Mouse (Mus musculus) forebrain, embryonic 12.5 days (tissue): Measurements from ENCODE around the gene Phldb1. TPM values are rescaled to one million over a fixed set of nuclear protein-coding genes. Genes with fewer than 3 reads are reported as not detected.
"Not testable (repeated sequence)": the region's sequence is repeated elsewhere in the genome, so short reads cannot be mapped to it uniquely, and the experiment has no call there.

Experiments
- ATAC-seq: fragments of 200-750 bp; cut with Nextera tagmentation; 2 replicates; pipeline ENCODE4 v1.8.0; 2017; ENCODE audit warnings: moderate TSS enrichment; ENCODE audit not compliant: low FRiP score
- H3K27ac ChIP-seq: fragments of 300-500 bp; sonication (generic); 2 replicates; pipeline ENCODE4 v1.5.1; 2016; ENCODE audit warnings: mild to moderate bottlenecking
- H3K27me3 ChIP-seq: fragments of 300-500 bp; sonication (generic); 2 replicates; pipeline ENCODE4 v1.6.1; 2016; ENCODE audit warnings: mild to moderate bottlenecking
- H3K36me3 ChIP-seq: fragments of 300-500 bp; sonication (generic); replicated peaks from 2 replicates; pipeline ENCODE4 v1.6.1; 2016; ENCODE audit warnings: mild to moderate bottlenecking
- H3K4me1 ChIP-seq: fragments of 300-500 bp; sonication (generic); 2 replicates; pipeline ENCODE4 v1.6.1; 2016
- H3K4me2 ChIP-seq: fragments of 300-500 bp; sonication (generic); 2 replicates; pipeline ENCODE4 v1.6.1; 2016; ENCODE audit warnings: mild to moderate bottlenecking, moderate library complexity
- H3K4me3 ChIP-seq: fragments of 300-500 bp; sonication (generic); replicated peaks from 2 replicates; pipeline ENCODE4 v1.5.1; 2016; ENCODE audit warnings: mild to moderate bottlenecking
- H3K9ac ChIP-seq: fragments of 300-500 bp; sonication (generic); 2 replicates; pipeline ENCODE4 v1.6.1; 2016; ENCODE audit warnings: mild to moderate bottlenecking
- H3K9me3 ChIP-seq: fragments of 300-500 bp; sonication (generic); 2 replicates; pipeline ENCODE4 v1.6.1; 2016
- WGBS: fragments of 180-500 bp; shearing (Covaris S2); methylation state at CpG from one replicate; pipeline ENCODE4 v1.1.7; 2016; 5-methylcytosine and 5-hydroxymethylcytosine counted together
- polyA plus RNA-seq: library from polyadenylated mRNA; unstranded; fragments of >200 nt; fragmentation: Nextera tagmentation; extraction: Ambion mirVana; gene quantifications from 2 replicates; pipeline ENCODE4 v1.2.1, GENCODE M21; 2016

The Phldb1 gene
- polyA plus RNA-seq, result 57.5 and 67.3 TPM in 2 replicates

- peaks cover 24% of the 10 kb centered on the region for H3K4me1 ChIP-seq
- 2% methylated on average over 47 of the region's 47 CpGs for WGBS
- H3K9ac ChIP-seq, result peak within 1 kb of the TSS; percentile 54
- peak within 1 kb of the TSS; percentile 55 for H3K4me3 ChIP-seq
- H3K36me3 ChIP-seq, result no peaks in the 10 kb centered on the region
- ATAC-seq, result peak; percentile 77
- H3K27ac ChIP-seq, result no peak within 1 kb of the TSS
- H3K9me3 ChIP-seq, result no peaks in the 10 kb centered on the region
- peak within 1 kb of the TSS; percentile 82 for H3K4me2 ChIP-seq
- peaks cover 30% of the 10 kb centered on the region for H3K27me3 ChIP-seq
These were observed at the start of gene Phldb1 for GRCm38 (mm10) chr9:44734524-44735494. Phldb1 (minus strand) TSS chr9:44735198.

- H3K4me1 ChIP-seq, result peaks cover 8% of the 10 kb centered on the region
- H3K4me3 ChIP-seq, result peak overlapping the region; percentile 76
- H3K36me3 ChIP-seq, result peaks cover 11% of the 10 kb centered on the region
- H3K9me3 ChIP-seq, result no peaks in the 10 kb centered on the region
- H3K27ac ChIP-seq, result peak overlapping the region; percentile 84
- WGBS, result 1% methylated on average over 41 of the region's 41 CpGs
- H3K9ac ChIP-seq, result peak overlapping the region; percentile 75
- ATAC-seq, result peak; percentile 99
- peak overlapping the region; percentile 91 for H3K4me2 ChIP-seq
- no peaks in the 10 kb centered on the region for H3K27me3 ChIP-seq
These were observed 38.0 kb upstream of the Phldb1 start for GRCm38 (mm10) chr9:44772750-44773651.

GRCm38 (mm10) chr9:44772392-44772749 is 37.4 kb upstream of the Phldb1 start:
- no peak overlapping the region for H3K9ac ChIP-seq
- ATAC-seq, result no peak
- no peak overlapping the region for H3K4me2 ChIP-seq
- H3K27ac ChIP-seq, result no peak overlapping the region
- no peaks in the 10 kb centered on the region for H3K9me3 ChIP-seq
- no peaks in the 10 kb centered on the region for H3K27me3 ChIP-seq
- WGBS, result 24% methylated on average over 5 of the region's 5 CpGs
- H3K36me3 ChIP-seq, result peaks cover 11% of the 10 kb centered on the region
- peak overlapping the region; percentile 76 for H3K4me3 ChIP-seq
- peaks cover 8% of the 10 kb centered on the region for H3K4me1 ChIP-seq

GRCm38 (mm10) chr9:44771376-44771775 is 36.4 kb upstream of the Phldb1 start:
- no peak overlapping the region for H3K4me2 ChIP-seq
- peaks cover 11% of the 10 kb centered on the region for H3K36me3 ChIP-seq
- 89% methylated on average over 5 of the region's 5 CpGs for WGBS
- H3K27me3 ChIP-seq, result no peaks in the 10 kb centered on the region
- H3K27ac ChIP-seq, result no peak overlapping the region
- H3K4me3 ChIP-seq, result no peak overlapping the region
- peaks cover 15% of the 10 kb centered on the region for H3K4me1 ChIP-seq
- no peak for ATAC-seq
- H3K9me3 ChIP-seq, result no peaks in the 10 kb centered on the region
- H3K9ac ChIP-seq, result no peak overlapping the region

GRCm38 (mm10) chr9:44768029-44768394 is 33.0 kb upstream of the Phldb1 start:
- H3K4me3 ChIP-seq, result peak overlapping the region; percentile 100; the same call in 1 of the 2 replicates
- peaks cover 20% of the 10 kb centered on the region for H3K4me1 ChIP-seq
- not testable (repeated sequence) for H3K27me3 ChIP-seq, ATAC-seq, H3K9me3 ChIP-seq, H3K9ac ChIP-seq, H3K36me3 ChIP-seq
- 45% methylated on average over 8 of the region's 9 CpGs for WGBS
- 0 out of 2 replicates have a peak overlapping the region, but pooled peaks have one; percentile 98 for H3K27ac ChIP-seq
- H3K4me2 ChIP-seq, result 0 out of 2 replicates have a peak overlapping the region, but pooled peaks have one; percentile 6

GRCm38 (mm10) chr9:44767101-44768028 is 32.4 kb upstream of the Phldb1 start, which contains the start of the genes Arcn1 and Ift46:
Arcn1 (minus strand) TSS chr9:44767845.
Ift46 (plus strand) TSS chr9:44767908.
- under 1% methylated on average over 68 of the region's 82 CpGs for WGBS
- Histone ChIP-seq H3K4me1 (peaks cover 20% of the 10 kb centered on the region), H3K4me3 (peak within 1 kb of the TSS; percentile 100), H3K9ac (peak within 1 kb of the TSS; percentile 94), H3K9me3 (no peaks in the 10 kb centered on the region), H3K27me3 (no peaks in the 10 kb centered on the region), H3K27ac (peak within 1 kb of the TSS; percentile 98), H3K36me3 (no peaks in the 10 kb centered on the region), H3K4me2 (peak within 1 kb of the TSS; percentile 80)
- ATAC-seq, result peak; percentile 92

GRCm38 (mm10) chr9:44760873-44761272 is 25.9 kb upstream of the Phldb1 start:
- H3K4me2 ChIP-seq, result no peak overlapping the region
- H3K36me3 ChIP-seq, result peaks cover 31% of the 10 kb centered on the region
- H3K27ac ChIP-seq, result no peak overlapping the region
- peaks cover 8% of the 10 kb centered on the region for H3K4me1 ChIP-seq
- no peak for ATAC-seq
- H3K4me3 ChIP-seq, result no peak overlapping the region
- no peaks in the 10 kb centered on the region for H3K27me3 ChIP-seq
- no peaks in the 10 kb centered on the region for H3K9me3 ChIP-seq
- 88% methylated on average over 2 of the region's 2 CpGs for WGBS
- no peak overlapping the region for H3K9ac ChIP-seq

- no peak for ATAC-seq
- Histone ChIP-seq H3K27me3 (no peaks in the 10 kb centered on the region), H3K4me3 (no peak overlapping the region), H3K36me3 (peaks cover 86% of the 10 kb centered on the region), H3K27ac (no peak overlapping the region), H3K4me2 (no peak overlapping the region), H3K9me3 (no peaks in the 10 kb centered on the region), H3K9ac (no peak overlapping the region), H3K4me1 (no peaks in the 10 kb centered on the region)
- 95% methylated on average over 7 of the region's 7 CpGs for WGBS
These were observed 13.5 kb upstream of the Phldb1 start for GRCm38 (mm10) chr9:44748473-44748872.

GRCm38 (mm10) chr9:44747341-44747740 is 12.3 kb upstream of the Phldb1 start:
- H3K4me1 ChIP-seq, result no peaks in the 10 kb centered on the region

GRCm38 (mm10) chr9:44746666-44747065 is 11.7 kb upstream of the Phldb1 start:
- Histone ChIP-seq H3K36me3 (peaks cover 88% of the 10 kb centered on the region), H3K9me3 (no peaks in the 10 kb centered on the region), H3K4me2 (no peak overlapping the region), H3K9ac (no peak overlapping the region), H3K27ac (no peak overlapping the region), H3K4me1 (no peaks in the 10 kb centered on the region), H3K4me3 (no peak overlapping the region), H3K27me3 (no peaks in the 10 kb centered on the region)
- ATAC-seq, result no peak
- 93% methylated on average over 3 of the region's 3 CpGs for WGBS

More at GRCm38 (mm10) chr9:44747341-44747740, 12.3 kb upstream of the Phldb1 start:
- WGBS, result 94% methylated on average over 3 of the region's 3 CpGs
- no peaks in the 10 kb centered on the region for H3K9me3 ChIP-seq
- no peak overlapping the region for H3K27ac ChIP-seq
- peaks cover 92% of the 10 kb centered on the region for H3K36me3 ChIP-seq
- H3K4me2 ChIP-seq, result no peak overlapping the region
- no peak for ATAC-seq
- H3K27me3 ChIP-seq, result no peaks in the 10 kb centered on the region
- no peak overlapping the region for H3K4me3 ChIP-seq
- no peak overlapping the region for H3K9ac ChIP-seq

- Histone ChIP-seq H3K4me3 (no peak overlapping the region), H3K27me3 (no peaks in the 10 kb centered on the region), H3K9ac (no peak overlapping the region), H3K36me3 (peaks cover 85% of the 10 kb centered on the region), H3K4me1 (no peaks in the 10 kb centered on the region), H3K27ac (no peak overlapping the region), H3K4me2 (no peak overlapping the region), H3K9me3 (no peaks in the 10 kb centered on the region)
- no peak for ATAC-seq
- WGBS, result 92% methylated on average over 7 of the region's 7 CpGs
These were observed 10.4 kb upstream of the Phldb1 start for GRCm38 (mm10) chr9:44745371-44745770.
